Mouse (Mus musculus) cerebellum, postnatal 4 days (tissue): ENCODE results near the gene Oprm1.
"Not testable (repeated sequence)": the region's sequence is repeated elsewhere in the genome, so short reads cannot be mapped to it uniquely, and the experiment has no call there.

ENCODE experiments used
- DNase-seq, 2 experiments: peaks; one replicate each; pipeline ENCODE4 v3.0.0; 2022; ENCODE audit warnings: low spot score in 2 of 2, mixed read lengths in 1 of 2

The Oprm1 gene

DNA sequence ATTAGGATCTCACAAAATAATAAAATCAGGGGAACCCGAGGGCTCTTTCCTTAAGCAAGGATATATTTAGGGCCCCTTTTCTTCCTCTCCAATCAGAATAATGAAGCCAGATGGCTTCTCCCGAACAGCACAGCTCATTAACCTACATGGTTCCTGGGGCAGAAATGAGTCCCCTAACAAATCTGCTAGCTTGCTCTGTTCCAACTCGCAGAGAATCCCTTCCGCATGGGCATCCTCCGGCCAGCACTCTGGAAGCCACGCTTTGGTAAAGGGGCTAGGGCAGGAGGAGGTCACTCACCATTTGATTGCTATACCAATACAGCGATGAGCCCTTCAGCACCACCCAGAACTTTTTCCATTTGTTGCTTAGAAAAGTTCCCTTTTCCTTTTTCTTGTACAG, 220.9 kb downstream of the Oprm1 start:
- DNase-seq, result peak in 1 of 2 experiments; percentile 10

DNA sequence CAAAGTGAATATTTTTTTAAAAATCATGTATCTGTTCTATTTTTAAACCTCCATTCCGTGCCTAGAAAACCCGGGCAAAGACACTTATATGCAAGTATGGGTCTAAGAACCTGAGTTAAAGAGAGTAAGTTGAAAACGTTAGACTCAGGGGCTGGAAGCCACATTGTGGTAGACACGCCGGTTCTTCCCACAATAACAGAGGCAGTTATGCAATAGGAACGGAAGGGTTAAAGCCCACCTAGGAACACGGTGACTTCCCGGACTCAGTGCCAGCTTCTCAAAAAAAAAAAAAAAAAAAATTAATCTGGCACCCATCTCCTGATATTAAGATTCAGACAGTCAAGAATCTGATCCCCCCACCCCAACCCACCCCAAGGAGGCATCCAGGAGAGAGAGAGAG, 221.5 kb downstream of the Oprm1 start:
- no peak for DNase-seq

DNA sequence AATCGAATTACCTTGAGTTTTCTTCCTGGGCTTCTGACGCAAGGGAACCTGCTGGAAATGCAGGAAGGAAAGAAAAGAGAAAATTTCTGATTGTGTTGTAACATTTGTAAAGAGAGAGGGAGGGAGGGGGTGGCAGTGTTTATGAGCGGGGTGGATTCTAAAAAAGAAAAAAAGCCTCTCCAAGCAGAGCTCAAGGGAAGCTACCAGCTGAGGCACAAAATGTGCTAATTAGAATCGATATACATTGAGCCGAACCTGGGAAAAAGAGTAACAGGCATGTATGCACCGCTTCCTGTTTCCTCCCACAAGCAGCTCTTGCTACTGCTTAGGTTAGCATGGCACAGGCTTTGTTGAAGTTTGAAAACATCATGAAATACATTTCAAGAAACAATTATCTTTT, 221.9 kb downstream of the Oprm1 start:
- DNase-seq, result no peak

DNA sequence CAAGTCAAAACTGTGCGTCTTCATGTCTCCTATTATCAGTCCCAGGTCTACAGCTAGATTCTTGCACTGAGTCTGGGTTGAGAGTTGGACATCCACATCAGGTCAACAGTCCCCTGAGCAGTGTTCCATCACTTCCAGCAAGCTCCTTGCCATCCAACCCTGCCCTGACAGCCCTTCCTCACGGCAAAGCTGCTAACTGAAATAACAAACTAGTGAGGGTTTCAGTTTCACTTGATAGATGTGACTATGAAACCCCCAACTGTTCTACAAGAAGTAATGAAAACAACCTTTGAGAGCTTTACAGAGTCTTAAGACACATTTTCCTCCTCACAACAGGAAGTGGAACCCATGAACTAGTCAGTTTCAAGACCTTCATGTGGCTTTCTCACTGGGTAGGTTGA, 224.4 kb downstream of the Oprm1 start:
- no peak for DNase-seq

DNA sequence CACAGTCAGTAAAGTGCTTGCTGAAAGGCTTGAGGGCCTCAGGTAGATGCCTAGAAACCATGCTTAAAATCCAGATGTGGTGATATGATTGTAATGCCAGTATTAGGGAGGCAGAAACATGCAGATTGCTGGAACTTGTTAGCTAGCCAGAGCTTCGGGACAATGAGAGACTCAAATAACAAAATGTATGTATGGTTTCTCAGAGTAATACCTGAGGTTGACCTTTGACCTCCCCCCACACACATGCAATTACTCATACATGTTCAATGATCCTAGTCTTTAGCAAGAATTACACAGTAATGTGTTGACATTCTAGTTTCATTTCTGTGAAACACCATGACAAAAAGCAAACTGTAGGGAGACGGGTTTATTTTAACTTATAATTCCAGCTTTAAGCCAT, 225.1 kb downstream of the Oprm1 start:
- no peak for DNase-seq

DNA sequence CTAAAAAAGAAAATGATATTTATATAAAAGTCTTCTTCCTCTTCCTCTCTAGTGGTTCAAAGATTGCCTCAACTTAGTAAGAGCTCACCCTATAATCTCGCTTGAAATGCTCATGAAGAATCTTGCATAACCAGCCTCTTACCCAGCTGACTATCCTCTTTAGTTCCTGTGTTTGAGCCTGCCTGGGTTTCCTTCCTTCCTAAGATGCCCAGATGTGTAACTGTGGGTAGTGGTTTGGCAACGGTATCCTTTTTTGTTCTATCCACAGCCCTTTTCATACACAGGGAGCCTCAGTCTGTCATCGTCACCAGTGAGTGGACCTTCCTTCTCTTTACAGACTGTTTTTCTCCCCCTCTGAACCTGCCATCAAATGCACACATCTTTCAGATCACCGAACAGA, 227.9 kb downstream of the Oprm1 start:
- no peak for DNase-seq

DNA sequence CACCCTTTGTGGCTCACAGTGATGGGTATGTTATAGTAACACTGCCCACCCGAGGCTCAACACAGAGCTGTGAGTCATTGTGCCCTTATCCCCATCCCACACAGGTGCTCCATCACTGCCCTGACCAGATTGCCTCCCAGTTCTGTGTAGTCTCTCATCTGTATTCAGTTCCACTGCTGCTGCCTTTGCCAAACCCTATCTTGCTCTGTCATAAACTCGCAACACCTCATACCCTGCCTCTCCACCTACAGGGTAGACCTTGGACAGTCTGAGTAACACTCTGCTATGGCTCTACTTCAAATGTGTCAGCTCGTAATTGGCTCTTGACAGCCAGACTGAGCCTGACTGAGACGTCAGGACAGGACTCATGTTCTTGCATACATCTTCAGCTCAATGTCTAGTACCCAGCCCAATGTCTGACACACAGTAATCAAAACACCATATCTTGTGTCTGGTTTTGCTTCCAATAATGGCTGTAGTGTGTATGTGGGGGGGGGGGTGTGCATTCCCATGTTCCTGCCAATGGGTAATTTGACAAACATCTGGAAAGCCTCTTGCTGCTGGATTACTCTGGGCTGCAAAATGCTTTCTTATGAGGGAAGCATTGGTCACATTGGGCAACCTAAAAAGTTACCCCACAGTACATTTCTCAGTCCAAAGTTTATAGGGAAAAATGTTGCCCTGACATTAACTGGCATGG, 229.2 kb downstream of the Oprm1 start:
- no peak for DNase-seq

DNA sequence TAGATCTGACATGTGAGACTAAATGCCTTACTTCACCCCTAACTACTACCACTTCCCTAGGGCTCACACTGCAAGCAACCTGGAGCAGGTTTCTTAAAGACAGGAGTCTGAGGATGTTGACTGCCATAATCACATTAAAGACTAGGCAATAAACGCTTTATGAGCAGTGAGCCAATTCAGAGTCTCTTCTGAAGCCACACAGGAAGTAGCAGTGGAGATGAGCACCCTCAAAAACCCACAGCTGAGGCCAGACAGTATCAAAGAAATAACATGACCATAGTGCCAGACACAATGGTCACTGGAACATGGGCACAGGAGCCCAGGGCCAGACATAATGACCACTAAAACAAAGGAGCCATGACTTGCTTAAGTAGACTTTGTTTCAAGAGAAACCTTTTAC, 230.2 kb downstream of the Oprm1 start:
- DNase-seq, result no peak

DNA sequence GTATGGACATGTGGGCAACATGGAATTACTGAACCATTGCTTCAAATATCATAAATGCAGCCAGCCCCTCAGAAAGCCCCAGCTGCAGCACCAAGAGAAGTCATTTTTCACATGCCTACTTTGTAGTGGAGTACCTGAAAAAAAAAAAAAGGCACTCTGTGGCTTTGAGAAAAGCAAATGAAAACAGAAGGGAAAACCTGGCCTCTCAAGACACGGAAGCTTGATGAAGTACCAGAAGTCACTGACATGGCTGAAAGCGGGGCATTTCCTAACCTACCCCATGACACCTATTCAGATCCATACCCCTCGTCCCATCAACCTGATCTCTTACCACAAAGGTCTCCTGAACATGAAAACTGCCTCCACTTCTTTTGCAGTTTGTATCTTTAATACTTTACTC, 238.6 kb downstream of the Oprm1 start:
- DNase-seq, result no peak

DNA sequence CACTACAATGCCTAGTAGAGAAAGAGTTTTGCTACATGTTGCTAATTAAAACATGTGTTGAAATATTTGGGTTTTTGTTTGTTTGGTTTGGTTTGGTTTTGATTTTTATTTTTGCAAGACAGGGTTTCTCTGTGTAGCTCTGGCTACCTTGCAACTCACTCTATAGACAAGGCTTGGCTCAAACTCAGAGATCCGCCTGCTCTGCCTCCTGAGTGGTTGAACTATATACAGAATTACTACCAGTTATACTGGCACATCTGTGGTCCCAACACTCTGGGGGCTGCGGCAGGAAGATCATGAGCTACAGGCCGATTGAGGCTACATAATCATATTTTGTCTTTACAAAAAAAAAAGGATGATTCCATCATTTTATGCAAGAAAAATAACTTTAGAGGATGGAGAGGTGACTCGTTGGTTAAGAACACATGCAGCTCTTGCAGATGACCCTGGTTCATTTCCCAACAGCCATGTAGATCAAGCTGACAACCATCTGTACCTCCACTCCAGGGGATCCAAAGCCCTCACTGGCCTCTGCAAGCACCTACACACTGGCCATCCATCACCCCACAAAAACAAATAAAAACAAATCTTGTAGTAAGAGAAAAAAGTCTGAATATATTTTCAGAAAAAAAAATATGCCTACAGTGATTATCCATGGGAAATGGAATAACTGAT, 240.4 kb downstream of the Oprm1 start:
- no peak for DNase-seq

DNA sequence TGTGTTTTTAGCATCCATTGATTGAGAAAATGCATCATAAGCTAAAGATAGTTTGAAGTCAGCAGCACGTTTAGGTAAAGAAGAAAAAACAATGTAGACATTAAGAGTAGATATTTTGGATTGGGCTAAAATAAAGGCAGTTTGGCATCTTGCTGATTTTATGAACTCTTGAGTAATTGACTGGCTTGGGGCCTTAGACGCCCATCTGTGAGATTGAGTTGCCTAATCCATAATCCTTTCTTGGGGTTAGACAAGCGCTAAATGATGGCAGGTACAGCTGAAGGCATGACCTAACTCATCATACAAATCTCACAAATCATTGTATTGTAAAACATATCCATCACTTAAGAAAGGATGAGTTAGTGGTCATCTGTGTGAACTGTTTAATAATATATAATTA, 241.0 kb downstream of the Oprm1 start:
- DNase-seq, result no peak

DNA sequence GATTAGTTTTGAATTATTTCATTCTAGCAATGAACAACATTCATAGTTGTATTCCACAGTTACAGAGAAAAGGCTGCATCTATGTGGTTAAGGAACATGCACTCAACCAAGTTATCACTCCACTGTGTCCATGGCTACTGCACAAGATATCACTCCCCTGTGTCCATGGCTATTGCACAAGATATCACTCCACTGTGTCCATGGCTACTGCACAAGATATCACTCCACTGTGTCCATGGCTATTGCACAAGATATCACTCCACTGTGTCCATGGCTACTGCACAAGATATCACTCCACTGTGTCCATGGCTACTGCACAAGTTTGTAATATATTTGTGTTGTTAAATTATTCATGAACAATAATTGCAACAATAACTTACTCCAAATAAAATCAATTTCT, 245.6 kb downstream of the Oprm1 start:
- not testable (repeated sequence) for DNase-seq

DNA sequence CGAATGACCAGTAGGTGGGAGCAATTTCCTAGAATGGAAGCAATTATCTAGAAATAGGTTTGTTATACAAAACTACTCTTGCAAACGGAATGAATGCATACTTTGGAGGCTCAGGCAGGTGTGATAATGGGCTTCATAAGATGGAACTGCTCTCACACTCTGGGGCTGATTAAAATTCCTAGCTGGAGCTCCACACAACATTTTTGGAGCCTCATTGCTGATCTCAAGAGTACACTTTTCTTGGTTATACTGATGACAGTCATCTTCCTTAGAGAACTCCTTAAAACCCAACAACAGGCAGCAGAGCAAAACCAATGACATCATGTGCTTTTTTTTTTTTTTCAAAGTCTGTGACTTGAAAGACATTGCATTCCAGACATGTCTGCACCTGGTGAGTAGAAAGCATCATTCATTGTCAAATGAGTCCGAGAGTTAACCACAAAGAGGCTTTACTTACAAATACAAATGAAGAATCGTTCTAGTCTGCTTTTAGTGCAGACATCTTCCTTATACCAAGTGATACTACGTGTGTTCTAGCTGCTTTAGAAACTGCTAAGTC, 246.8 kb downstream of the Oprm1 start:
- DNase-seq, result no peak

DNA sequence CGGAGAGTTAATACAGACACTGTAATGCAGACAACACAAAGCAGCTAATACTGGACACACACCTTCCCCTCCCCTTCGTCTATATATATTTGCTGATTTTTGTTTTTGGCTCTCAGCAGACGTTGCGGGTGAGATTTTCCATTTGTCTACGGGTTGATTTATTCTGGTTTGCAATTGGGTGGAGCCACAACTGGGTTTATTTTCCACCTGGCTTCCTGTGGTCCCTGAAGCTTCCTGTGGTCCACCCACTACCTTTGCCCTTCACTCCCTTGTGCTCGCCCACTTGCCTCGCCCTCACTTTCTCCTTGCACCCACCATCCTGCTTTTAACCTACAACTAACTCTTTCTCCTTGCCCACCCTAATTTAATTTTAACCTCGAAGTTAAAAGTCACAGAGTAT, 252.2 kb downstream of the Oprm1 start:
- DNase-seq, result no peak

DNA sequence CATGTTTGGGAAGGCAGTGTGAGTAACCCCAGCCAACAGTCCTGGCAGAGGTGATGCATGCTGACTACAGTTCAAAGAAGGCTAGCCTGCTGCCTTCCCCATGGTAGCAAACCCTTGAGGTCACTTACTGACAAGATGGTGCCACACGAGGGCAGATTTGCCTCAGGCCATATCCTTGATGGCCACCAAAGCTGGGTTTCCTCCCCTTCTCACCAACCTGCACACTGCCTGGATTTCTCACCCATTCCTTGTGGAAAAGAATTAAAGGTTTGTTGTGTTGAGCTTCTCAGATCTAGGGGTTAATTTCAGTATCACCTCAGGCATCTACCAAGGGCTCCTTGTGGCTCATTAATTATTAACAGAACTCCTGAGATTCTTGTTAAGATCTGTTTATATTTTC, 256.9 kb downstream of the Oprm1 start:
- DNase-seq, result no peak

DNA sequence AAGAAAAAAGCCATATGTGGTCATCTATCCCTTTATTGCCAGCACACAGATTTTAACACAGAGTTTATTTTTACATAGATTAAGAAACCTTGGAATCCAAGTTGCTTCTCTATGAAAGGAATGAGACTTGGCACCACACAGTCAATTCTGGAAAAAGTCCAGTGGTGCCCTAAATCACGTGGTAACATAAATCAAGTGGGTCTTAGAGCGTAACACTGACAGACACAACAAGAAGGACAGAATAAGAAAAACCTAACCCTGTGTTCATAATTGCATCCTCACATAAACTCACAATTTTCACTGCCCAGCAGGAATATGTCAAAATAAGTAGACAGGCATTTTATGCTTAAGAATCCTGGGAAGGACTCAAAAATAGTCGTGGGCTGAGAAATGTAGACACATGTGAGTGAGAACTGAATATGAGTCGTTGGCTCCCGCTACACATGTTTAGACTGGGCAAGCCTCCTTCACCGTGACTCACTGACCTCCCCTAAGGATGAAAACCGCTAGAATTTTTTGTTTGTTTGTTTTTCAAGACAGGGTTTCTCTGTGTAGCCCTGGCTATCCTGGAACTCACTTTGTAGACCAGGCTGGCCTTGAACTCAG, 261.6 kb downstream of the Oprm1 start:
- no peak for DNase-seq

DNA sequence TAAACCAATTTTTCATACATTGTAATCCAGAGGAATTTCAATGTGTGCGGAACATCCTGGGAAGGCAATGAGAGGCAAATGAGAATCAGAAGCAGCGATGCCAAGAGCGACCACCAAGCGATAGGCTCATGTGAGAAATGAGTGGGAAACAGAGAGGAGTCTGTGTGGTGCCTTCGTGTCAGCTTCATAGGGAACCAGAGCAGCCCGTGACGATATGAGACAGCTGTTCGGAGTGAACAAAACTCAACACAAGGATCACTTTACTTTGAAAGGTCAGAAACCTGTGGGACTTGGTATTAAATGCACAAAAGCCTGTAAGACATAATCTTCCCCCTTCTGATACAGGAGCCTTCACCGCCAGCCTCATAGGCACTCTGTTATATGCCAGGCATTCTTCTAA, 262.2 kb downstream of the Oprm1 start:
- no peak for DNase-seq

DNA sequence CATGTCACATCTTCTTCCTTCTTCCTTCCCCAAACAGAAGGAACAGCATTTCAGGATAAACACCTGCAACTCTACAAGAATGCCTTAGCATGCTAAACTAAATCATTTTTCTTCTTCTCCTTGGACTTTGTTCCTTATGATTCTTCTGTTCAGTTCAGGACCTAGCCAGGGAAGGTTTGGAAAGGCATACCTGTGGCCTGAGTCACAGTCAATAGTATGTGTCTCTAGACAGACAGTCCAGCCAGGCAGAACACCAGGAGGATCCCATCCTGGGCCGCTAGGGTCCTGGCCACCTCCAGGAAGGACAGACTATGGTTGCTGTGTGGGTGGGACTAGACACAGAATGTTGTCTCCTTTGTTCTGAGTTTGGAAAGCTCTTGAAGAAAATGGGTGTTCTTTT, 266.7 kb downstream of the Oprm1 start:
- no peak for DNase-seq

DNA sequence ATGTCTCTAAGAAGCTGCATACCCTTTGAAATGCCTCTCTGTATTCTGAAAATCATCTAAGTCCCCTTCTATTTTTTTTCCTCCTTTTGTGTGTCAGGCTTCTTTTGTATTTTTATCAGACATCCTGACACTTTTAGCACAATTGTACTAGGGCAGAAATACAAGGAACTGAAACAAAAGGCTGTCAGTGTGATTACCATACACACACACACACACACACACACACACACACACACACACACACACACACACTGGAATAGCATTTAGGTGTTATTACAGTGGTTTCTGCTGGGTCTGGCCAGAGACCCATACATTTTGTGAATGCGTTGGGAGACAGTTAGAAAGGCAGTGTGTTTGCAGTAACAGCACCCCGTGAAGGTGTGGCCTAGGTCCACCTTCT, 275.2 kb downstream of the Oprm1 start:
- DNase-seq, result no peak

DNA sequence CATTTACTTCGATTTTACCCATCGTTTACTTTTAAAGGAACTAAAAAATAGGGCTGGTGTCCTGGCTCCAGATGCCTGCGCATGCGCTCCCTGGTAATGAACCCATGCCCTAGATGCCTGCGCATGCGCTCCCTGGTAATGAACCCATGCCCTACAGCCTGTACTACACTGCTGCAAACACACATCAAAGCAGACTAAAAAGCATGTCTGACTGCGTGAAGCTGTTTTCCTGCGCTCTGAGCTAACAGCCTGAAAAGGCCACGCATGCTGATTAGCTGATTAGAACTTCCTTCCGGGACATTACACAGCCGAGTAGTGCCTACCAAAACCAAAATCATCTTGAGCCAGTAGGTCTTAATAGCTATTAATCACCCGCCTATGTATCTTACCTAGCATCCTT, 277.2 kb downstream of the Oprm1 start:
- DNase-seq, result no peak

DNA sequence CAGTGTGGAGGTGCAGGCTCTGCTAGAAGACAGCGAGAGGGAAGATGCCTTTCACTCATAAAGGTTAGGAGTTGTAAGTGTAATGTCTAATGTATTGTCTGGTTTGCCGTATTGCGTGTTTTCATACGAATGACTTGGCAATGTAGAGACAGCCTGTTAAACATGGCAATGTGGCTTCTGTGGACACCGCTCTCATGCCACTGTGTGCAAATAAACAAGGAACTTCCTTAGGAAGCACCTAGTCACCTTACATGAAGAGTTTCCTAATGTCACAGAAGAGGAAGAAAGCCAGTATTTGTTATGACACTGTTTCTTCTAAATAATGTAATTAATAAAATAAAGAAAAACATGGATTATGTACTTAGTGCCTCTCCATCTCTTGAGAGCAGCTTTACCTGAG, 278.9 kb downstream of the Oprm1 start:
- DNase-seq, result no peak

DNA sequence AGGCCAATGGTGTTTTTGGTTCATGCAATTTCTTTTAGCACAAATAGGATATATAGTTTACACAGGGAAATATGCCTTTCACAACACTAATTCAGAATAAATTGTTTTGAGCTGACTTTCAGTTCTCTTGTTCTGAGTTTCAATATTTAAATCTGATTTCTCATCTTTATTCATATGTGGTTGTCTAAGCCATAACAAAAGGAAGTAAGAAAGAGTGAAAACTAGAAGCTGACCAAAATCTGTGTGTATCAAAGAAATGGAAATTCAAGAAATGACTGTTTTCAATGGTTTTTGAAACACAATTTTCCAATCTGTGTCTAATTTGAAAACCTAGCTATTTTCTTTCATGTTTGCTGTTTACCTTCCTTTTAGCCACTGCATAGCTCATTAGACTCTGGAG, 282.7 kb downstream of the Oprm1 start:
- DNase-seq, result no peak

DNA sequence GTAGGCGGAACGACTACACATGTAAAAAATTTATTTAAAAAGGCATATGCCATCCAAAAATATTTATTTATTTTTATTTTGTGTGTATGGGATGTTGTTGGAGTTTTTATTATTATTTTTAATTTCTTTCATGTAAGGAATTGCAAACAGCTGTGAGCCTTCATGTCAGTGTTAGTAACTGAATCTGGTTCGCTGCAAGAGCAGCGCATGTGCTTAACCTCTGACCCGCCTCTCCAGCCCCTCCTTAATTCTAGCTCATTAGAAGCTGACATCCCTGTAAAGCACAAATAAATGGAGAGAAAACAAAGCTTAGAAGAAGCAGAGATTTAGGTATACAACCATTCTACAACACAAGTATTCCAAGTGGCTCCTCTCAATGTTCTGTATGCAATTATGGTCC, 285.6 kb downstream of the Oprm1 start:
- DNase-seq, result no peak
